Mouse (Mus musculus): ENCODE results near the gene Pomgnt2.
A peak's percentile ranks its signal among the peaks of the same experiment; 100 is the strongest.

The Pomgnt2 gene

DNA sequence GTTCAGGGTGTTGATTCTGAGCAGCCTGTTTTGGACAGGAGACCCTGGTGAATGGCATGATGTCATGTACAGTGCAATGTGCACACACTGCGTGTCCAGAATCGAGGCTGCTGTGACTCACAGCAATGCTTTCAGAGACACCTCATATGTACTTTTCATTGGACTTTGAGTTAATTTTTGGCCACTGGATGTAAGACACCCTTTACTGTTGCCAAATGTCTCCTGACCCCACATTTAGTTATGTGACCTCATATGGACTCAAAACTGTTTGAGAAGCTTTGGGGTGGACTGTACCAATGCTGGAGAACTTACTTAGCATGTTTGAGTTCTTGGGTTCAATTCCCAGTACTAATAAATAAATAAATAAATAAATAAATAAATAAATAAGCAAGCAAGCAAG is 13.8 kb upstream of the Pomgnt2 start:
- DNase-seq, result no peak

DNA sequence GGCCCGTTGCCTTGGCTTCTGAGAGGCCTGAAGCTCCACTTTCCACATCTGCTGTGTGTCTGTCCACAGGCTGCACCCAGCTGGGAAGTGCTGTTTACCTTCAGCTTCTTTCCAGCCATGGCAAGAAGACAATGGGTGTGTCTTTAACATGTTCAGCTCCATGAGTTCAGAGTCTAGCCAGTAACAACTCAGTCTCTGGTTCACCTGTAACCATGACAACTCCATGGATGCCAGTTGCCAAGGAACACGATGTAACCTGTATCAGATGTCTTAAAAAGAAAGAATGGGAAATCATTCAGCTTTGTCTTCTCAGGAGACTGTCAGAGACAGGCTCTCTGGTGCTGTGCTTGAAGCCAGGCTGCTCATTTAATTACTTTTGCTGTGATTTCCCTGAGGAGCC is 12.0 kb upstream of the Pomgnt2 start:
- DNase-seq, result no peak

DNA sequence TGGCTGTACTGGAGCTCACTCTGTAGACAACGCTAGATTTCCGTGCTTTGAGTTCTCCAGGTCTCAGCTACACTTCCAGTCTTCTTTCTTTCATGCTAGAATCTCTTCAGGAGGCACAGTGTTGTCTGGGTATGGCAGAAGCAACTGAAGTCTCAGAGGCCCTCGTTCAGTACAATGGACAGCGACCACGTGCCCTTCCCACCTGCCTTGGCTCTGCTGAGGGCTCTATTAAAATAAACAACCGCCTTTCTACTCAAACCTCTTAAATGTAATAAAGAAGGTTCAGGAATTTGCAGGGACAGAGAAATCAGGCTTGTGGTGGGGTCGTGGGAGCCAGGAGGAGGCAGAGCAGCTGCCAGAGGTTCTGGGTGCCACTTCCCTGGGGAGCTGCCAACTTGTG is 9.7 kb upstream of the Pomgnt2 start:
- no peak for DNase-seq

DNA sequence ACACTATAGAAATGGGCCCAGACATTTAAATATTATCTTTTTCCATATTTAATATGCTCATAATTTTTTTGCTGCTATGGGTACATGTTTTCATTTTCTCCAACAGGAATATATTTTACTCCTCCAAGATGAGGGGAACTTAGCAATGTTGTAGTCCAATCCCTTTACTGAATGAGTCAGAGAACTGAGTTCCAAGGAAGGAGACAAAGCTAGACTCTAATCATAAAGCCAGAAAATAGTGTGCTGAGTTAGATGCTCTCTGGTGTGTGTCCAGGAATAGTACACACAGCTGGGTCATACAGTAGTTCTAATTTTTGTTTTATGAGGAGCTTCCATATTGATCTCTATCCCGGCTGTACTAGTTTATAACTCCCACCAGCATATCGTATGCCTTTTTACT is 9.3 kb upstream of the Pomgnt2 start:
- no peak for DNase-seq

DNA sequence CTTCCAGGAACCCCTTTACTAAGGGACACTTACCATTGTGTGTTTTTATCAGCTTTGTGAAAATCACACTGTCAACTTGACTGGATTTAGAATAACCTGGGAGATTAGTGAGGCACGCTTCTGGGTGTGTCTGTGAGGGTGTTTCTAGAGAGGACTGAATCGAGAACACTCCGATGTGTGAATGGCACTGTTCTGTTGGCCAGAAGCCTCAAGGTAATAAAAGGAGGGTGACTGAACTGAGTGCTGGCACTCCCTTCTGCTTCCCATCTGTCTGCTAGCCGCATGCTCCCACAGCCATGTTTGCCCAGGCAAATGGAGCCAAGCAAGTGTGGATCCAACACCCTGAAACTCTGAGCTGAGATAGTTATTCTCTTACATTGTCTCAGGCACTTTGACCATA is 1.1 kb upstream of the Pomgnt2 start:
- DNase-seq, result no peak

DNA sequence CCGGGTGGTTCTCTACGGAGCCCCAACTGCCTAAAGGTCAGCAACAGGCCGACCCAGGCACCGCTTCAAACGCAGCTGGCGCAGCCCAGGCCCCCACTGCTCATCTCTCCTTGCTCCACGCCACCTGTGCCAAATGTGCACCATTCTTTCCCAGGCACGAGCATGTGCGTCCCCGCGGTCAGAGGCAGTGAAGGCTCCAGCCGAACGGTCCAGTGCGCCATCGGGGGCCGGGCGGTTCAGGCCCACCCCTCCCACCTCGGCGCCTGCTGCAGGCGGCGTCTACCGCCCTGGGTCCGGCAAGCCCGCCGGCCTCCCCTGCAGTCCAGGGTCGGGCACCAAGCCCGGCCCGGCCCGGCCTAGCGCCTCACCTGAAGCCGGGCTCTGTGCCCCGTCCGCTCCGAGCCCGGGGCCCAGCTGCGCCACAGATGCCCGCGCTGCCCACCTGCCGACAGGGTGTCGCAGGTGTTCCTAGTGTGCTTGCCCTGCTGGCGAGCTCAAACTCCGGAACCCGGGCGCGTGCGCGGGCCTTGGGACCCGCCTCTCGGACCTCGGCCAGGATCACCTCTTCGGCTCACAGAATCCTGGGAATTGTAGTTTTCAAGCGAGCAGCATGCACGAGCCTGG is 1.3 kb downstream of the Pomgnt2 start:
- peak; percentile 91 for DNase-seq

DNA sequence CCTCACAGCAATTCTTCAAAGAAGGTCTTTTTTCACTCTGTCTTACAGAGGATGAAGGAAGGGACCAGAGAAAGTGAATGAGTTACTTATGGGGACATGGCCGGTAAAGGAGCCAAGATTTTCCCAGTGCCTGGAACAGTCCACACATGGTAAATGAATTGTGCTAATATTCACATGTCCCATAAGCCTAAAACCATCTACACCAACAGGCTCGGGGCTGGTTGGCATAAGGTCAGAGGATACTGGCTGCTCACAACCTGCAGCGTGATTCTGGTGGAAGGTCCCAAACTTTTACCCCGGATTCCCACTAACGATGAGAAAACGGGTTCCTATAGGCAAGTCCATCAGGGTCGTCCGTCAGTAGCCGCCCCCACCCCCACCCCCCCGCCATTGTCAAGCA is 1.8 kb downstream of the Pomgnt2 start:
- no peak for DNase-seq

DNA sequence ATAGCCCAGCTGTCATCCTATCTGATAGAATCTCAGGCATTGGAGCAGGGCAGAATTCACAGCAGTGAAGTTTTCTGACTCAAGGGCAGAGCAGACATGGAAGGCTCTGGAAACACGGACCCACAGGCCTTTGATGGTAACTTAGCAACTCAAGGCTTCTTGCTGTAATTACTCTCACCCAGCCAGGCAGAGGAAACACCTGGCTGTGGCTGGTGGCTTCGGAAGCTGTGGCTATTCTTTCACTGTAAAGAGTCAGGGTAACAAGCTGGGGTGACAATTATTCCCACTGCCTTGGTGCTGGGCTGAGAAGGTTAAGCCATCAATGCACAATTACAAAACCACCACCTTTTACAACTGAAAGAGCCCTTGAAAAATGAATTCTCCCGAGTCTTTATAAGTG is 3.9 kb downstream of the Pomgnt2 start:
- DNase-seq, result no peak

DNA sequence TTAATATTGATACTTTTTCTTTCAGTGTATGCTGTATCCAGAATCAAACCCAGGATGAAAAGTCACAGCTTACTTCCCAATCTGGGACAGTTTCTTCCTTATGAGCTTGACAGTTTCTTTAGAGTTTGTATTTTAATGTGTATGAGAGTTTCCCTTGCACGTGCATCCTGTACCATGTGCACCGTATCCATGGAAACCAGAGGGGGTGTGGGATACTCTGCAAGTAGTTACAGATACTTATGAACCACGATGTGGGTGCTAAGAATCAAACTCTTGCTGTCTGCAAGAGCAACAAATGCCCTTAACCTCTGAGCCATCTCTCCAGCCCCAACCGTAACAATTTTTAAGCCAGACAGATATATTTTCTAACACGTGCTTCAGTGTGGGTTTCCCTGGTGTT is 5.9 kb downstream of the Pomgnt2 start:
- no peak for DNase-seq

DNA sequence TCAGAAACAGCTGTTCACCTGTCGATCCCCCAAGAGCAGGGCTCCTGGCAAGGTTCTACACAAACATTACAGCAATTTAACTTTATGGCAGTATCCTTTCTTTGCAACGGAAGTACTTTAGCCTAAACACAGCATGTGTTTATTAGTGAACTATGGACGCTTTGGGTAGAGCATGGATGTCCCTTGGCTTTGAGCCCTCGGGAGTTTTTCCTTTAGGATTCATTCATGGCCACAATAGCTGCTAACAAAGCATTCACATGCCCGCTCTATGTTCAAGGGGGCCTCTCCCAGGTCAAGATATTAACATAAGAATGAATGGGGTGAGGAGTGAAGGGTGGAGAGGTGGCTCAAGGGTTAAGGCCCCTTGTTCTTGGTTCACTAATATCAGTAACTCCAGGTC is 7.4 kb downstream of the Pomgnt2 start:
- no peak for DNase-seq

DNA sequence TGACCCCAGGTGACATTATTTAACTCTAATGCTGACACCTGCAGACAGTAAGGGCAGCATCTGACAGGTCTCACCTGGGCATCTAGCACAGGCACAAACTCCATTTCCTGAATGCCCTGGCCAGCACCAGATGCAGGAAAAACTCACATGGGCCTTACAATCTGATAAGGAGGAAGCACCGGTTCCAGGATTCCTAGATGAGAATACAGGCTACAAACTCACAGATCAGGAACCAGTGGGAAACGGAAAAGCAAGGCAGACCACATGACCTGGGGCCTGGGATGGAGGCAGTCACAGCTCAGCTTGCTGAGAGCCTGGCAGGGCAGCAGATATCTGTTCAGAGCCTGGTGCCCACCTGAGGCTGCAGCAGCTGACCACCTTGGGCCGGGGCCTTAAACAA is 8.0 kb downstream of the Pomgnt2 start:
- DNase-seq, result no peak

DNA sequence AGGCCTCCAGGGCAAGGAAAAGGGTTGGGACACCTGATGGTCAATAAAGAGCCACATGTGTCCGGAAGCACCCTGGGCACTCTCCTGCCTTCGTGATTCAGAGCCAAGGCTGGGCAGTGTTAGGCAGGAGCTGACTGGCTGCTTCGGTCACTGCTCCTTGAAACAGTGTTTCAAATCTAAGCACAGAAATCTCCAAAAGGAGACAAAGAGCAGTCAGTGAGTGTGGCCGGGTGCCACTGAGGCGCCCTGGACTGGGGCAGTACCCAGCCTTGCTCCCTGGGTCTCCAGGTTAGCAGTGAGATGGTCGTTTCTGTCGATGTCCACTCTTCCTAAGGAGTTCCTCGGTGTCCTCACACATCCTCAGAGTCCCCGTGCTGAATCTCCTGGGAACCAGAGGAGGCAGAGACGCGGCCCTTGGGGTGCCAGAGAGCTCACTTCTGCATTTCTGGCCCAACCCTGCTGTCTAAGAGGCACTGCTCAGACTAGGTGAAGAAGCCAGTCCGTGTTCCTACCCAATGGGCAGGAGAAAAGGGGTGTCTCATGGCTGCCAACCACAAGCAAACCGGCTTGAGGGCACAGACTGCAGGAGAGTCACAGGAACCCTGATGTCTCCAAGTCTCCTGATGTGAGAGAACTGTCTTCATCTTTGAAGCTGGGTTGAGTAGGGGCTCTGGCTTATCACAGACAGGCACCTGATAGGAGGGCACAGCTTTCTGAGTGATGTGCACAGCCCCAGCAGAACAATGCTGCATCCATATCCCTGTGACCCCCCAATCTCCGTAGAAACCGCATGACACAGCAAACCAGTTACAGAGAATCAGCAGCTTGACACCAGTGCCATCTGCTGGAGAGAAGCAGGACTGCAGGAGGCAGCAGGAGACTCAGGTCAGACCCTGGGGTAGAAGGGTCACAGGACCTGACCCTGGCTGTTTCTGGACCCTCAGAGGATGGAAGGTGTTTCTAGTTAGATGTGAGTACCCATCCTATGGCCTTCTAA is 12.1 kb downstream of the Pomgnt2 start:
- peak; percentile 64 for DNase-seq

DNA sequence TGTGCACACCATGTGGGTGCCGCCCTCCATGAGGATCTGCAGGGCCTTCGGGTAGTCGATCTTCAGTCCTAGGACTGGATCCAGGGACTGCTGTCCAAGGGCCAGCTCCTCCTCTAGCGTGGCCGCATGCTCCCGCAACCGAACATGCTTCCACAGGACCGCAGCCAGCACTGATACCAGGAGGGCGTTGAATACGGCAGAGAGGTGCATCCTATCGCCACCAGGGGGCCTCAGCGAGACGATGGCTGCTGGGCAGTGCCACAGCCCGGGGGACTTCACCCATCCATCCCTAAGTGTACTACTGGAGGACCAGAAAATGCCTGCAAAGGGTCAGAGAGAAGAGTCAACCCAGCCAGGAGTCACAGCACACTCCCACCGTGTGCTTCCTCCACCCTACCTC is 13.4 kb downstream of the Pomgnt2 start:
- peak; percentile 86 for DNase-seq

DNA sequence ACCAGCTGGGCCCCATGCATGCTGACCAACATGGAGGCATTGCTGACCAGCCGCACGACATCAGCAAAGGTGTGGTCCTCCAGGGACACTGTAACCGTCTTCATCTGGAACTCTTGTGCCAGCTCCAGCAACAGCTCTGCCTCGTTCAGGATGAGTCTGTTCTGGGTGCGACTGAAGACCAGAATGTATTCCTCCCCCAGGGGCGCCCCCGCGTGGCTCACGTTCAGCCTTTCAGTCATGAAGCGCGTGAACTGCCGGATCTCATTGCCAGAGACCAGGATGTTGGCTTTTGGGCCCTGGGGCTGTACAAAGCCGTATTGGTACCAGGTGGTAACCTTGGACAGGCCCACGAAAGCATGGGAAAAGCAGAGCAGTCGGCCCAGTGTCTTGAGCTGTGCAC is 14.2 kb downstream of the Pomgnt2 start:
- DNase-seq, result no peak

DNA sequence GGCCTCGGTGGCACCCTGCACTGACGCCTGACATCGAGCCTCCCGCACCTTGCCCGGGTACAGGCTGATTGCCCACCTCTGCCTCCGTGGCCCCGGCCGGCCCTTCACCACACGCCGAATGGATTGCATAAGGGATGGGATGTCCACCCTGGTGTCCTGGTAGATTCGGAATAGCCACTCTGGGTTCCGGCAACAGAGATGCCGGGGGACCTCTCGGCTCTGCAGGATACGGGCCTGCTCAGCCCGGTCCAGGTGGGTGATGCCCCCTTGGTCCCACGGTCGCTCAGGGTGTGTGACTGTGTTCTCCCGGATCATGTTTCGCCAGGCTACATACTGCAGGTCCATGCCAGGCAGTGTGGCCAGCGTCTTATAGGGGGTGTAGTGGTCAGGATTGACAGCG is 14.7 kb downstream of the Pomgnt2 start:
- DNase-seq, result no peak

DNA sequence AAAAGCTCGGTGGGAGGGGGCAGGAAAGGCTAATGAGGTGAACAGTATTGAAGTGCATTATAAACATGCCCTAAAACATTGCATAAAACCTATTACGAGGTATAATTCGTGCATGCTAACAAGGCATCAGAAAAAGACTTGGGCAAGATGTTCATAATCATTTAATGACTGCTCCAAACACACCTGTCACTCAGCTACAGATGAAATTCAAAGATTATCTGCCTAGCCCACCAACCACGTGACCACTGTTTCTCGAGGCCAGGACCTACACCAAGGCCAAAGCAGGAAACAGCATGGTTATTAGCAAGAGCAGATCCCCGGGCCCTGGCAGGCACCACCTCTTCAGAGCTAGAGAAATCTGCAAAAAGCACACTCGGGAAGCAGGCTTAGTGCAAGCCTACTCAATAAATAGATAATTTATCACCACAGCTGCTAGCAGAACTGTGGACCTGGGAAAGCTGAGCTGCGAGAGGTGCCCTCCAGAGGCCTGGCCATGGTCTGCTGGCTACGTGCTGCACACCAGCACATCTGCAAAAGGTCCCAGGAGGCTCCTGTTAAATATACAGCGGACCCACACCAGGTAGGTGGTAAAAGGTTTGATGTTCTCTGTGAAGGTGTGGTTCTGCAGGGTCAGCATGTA is 15.3 kb downstream of the Pomgnt2 start:
- no peak for DNase-seq

DNA sequence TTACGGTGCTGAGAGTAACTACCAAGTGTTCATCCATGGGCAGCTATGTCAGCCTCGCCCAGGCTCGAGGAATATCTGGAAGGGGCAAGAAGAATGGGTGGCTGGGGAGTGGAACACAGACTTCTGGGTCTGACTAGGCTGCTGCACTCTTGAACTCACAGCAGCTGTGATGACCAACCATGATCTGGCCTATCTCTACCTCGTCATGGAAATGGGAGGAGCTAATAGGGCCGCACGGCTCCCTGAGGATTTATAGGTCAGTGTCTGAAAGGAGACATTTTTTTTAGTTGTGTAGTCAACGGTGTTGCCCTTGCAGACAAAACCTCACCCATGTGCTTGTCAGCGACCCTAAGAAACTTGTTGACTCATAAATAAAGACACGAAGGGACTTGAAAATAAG is 15.9 kb downstream of the Pomgnt2 start:
- no peak for DNase-seq

DNA sequence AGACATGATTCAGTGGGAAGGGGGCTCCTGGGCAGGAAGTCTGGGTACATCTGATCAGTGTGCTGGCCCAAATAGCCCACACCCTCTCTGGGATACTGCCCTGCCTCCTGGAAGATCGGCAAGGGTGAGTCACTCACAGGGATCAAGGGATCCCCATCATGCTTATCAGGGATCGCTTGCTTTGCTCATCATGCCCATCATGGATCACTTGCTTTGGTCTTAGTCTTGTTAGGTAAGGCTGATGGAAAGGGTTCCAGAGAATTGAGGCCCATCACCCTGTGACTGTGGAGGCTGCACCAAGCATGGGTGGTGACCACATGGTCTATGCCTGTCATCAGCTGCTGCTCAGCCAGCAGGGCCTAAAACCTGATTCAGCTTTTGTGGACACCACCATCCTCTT is 21.6 kb downstream of the Pomgnt2 start:
- DNase-seq, result no peak

DNA sequence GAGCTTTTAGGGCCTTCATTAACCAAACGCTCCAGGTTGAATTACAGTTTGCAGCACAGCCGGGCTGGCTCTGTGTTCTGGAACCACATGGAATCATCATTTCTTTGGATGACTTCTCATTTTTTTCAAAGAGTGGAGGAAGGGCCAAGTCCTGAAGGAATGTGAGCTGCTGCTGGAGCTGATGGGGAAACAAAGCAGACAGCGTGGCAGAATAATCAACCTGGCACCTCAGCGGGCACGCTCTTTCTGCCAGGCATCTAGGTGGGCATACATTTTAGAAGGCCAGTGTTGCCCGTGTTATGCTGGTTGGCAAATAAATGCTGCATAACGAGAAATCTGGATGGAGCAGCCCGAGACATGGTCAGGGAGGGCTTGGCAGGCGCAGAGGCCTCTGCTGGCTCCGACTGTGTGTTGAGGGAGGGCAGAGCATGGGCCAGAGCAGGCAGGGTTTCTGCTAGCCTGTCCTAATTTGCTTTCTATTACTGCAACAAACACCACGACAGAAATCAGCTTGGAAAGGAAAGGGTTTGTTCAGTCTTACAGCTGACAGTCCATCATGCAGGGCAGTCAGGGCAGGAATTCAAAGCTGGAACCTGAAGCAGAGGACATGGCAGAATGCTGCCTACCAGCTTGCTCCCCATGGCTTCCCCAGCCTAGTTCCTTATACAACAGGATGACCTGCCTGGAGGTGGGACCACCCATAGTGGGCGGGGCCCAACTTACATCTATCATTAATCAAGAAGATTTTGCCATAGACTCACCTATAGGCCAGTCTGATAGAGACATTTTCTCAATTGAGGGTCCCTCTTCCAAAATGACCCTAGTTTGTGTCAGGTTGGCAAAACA is 22.5 kb downstream of the Pomgnt2 start:
- DNase-seq, result peak; percentile 55

DNA sequence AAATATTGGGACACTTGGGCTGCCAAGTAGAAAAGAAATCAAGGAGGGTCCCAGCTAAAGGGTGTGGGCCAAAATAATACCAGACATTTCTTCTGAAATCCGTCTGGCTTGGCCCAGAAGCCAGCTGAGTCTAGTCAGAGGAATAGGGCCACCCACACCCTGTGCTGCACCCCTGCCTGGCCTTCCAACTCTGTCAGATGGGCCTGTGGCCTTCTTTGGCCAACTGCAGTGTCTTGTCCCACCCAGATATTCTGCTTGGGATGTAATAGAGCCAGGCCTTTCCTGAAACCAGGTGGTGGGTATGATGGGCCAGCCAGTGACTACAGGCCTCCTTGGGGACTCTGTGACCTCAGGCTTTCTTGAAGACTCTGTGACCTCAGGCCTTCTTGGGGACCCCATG is 23.7 kb downstream of the Pomgnt2 start:
- no peak for DNase-seq

DNA sequence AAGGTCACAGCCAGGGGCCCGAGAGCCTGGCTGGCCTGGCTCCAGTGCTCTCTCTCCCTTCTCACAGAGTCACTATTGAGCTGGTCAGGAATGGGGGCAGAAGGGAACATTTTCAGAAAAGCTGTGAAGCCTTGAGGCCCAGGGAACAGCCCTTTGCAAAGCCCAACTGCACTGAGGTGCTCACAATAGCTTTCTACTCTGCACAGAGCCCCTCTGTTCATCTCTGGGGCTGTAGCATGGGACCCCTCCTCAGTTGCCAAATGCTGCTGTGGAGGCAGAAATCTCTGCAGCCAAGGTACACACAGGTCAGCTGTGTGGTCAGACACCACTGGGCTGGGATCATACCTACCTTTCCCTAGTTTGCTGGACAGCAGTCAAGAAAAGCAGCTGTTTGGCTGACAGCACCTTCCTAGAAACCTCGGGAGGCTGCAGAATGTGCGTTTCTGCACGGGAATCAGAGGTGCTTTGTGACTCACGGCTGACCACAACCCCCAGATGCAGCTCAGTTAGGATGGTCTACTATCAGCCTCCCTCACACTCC is 27.0 kb downstream of the Pomgnt2 start:
- no peak for DNase-seq

DNA sequence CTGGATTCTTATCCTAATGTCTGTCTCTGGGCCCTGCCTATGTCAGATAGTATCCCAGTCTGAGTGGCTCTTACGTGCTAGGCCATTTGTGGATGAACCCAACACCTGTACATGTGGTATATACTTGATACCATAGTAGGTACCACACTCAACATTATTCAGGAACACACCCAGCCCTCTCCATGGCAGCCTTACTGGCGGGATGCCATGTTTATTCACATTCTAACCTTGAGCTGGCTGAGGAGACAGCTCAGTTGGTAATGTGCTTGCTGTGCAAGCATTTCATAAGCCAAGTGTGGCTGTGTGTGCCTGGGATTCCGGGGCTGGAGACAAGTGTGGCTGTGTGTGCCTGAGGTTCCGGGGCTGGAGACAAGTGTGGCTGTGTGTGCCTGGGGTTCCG is 28.7 kb downstream of the Pomgnt2 start:
- DNase-seq, result no peak

DNA sequence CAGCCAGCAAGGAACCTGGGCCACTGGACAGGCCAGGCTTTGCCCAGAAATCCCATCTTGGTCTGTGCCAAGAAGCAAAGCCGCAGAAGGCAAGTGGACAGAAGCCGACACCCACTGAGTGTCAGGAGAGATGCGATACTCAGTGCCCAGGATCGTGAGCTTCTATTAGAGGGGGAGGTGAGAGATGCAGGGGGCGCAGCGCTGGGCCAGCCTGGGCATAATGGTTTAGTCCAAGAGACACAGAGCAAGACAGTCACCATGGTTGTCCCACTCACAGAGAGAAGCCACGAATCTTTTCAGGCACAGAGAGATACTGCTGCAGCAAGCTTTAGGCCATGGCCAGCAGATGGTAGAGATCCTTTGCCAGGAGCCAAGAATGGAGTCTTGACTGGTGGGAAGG is 32.0 kb downstream of the Pomgnt2 start:
- no peak for DNase-seq
